Mouse (Mus musculus) NIH3T3 (cell line): ENCODE data around the gene Trpm3.
"Not testable (repeated sequence)": the region's sequence is repeated elsewhere in the genome, so short reads cannot be mapped to it uniquely, and the experiment has no call there.

Experiments used
- DNase-seq: peaks from one replicate; pipeline ENCODE4 v3.0.0-alpha.2; 2012; ENCODE audit warnings: low read depth

Trpm3 gene

DNA sequence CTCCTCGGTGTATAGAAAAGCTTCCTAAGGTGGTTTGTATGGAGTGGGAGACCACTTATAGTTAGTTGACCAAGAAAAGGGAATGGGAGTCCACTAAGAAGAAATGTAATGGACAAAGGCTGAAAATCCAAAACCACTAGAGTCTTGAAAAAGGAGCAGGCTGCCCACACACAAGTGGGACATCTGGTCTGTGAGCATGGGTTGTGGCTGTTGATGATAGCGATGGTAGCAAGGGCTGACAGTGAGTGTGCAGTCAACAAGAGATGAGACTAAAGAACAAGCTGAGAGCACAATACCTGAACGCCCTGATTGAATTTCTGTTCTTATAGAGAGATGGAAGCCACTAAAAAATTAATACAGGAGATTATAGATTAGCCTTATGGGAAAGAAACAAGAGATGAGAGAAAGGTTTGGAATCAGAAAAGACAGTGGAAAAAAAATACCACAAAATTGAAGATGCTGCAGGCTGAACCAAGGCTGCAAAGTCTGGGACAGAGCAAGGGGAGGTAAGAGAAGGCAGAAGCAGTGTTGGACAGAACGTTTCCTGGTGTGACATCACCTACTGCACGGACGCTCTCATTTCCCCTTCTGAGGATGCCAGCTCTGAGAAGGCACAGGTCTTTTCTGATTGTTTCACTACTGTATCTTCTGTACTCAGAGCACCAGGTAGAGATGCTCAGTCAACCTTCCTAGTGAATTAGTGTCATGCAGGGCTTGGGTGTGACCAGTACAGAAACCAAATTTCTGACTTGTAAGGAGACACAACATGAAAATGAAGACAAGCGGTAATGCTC, 710.1 kb downstream of the Trpm3 start:
- DNase-seq, result no peak

DNA sequence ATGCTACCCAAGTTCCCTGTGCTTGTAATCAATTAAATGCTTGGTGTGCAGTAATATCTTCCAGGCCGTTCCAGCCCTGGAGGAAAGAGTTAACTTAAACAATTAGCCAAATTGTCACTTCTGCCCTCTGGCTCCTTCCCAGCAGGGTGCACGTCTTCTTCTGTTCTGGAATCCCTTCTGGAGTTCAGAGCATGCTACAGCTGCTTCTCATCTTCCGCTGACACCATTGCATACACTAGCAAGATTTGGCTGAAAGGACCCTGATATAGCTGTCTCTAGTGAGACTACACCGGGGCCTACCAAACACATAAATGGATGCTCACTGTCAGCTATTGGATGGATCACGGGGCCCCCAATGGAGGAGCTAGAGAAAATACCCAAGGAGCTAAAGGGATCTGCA, 712.6 kb downstream of the Trpm3 start:
- not testable (repeated sequence) for DNase-seq

DNA sequence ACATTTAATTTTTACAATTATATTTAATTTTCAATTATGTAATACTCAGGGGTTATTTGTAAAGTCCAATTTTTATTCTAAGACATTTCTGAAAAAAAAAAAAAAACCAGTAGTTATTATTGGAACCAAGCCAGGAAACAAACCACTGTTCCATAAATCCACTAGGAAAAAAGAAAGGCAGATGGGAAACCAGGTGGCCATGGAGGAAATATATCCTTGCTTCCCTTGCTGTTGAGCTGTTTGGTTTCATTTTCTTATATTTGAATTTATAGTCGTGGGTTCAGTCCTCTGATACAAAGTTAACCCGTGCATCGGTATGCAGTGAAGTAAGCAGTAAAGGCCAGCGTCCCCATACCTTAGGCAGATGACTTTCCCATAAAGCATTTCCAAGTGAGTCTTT, 720.8 kb downstream of the Trpm3 start:
- no peak for DNase-seq

DNA sequence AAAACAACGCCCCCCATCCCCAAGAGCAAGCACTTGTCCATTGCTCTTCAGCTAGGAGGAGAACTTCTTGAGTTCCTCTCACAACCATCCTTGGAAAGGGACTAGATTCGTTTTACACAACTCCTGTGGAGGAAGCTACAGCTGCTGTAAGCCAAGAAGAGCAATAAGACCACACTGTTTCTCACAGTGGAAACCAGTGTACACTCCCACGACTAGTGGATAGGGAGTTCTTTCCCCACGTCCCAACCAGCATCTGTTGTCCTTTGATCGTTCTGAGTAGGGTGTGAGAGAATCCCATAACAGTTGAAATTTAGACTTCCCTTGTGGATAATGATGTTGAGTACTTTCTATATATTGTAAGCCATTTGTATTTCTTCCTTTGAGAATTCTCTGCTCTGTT, 728.6 kb downstream of the Trpm3 start:
- DNase-seq, result no peak

DNA sequence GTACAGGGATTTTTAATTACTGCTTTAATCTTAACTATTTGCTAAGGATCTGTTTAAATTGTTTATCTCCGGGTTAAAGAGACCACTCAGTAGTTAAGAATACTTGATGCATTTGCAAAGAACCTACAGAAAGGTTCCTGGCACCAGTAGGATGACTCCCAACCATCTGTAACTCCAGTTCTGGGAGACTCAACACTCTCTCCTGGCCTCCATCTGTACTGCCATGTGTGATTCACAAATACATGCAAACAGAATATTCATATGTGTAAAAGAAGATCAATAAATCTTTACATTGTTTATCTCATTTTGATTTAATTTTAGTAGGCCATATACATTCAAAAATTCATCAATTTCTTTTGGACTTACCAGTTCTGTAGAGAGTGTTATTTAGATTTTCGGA, 731.0 kb downstream of the Trpm3 start:
- no peak for DNase-seq

DNA sequence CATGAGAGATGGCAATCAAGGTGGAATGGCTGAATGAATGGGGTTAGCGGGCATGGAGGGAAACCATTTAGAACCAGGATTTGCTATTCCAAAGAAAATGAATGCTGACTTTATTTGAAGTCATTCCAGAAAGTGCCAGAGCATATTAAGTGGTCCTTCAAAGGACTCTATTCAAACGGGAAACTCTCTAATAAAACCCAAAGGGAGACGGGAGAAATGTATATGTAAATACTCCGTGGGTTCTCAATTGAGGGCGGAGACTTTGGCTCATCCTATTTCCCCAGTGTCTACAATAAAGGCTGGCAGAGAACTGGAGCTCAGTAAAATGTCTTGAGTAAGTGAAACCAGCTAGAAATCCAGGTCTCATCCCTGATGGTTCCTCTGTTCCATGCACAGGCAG, 733.6 kb downstream of the Trpm3 start:
- no peak for DNase-seq

DNA sequence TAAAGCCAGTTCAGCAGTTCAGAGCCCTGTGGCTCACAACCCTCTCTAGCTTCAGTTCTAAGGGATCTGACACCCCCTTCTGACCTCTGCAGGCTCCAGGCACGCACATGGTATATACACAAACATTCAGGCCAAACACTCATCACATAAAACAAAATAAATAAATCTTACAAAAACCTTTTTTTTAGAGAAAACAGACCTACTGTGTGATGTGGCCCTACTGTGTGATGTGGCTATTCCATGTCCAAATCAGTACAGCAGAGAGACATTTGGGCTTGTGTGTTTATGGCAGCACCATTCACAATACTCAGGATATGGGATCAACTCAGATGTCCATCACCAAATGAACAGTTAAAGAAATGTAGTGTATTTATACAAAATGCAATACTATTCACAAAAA, 741.4 kb downstream of the Trpm3 start:
- DNase-seq, result no peak

DNA sequence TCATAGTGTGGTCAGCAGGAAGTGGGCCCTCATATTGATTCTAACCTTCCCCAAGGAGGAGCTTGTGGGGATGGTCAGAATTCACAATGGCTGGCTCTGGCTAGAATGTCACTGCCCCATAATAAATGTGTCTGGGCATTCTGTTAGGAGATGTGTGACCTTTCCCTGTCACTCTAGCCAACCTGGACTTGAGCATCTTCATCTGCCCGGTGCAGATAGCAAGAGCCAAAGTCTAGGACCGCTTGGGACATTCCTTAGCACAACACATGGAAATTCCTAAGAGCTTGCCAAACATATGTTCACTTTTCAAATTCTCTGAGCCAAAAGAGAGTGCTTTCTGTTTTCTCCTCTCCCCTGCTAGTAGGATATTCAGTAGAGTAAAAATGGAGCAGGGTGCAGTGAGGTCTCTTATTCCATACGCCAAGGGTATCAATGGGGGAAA, 743.8 kb downstream of the Trpm3 start:
- DNase-seq, result no peak

DNA sequence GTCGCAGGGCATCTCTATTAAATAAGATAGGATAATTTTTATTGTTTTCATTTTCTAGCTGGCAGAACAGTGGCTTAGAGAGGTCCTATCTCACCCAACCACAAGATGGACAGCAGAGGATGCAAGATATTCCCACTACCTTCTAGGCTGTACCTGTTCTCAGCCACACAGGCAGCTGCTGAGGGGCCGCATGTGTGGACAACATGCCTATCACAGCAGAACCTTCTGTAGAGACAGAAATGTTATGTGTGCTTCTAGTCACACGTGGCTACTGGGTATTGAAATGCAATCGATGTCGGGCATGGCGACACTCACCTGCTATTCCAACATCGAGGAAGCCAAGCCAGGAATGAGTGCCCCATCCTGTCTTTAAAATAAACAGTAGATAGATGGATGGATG, 744.3 kb downstream of the Trpm3 start:
- DNase-seq, result no peak

DNA sequence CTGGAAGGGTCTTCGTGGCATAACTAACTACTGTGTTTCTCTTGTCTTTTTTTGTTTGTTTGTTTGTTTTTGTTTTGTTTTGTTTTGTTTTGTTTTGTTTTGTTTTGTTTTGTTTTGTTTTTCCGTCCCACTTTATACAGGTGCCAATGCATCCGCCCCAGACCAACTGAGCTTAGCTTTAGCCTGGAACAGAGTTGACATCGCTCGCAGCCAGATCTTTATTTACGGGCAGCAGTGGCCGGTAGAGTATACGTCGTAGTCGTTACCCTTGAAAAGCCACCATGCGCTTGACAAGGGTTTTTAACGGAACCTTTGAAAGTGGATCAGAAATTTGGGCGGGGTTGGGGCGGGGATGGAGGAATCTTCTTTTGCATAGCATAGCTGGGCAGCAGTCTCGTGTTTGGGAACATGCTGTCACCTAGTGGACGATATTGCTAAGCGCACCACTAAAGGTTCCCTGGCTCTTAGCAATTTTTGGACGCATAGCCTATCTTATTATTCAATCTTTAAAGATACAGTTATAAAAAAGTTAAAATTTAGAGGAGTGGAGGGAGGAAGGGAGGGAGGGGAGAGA, 745.0 kb downstream of the Trpm3 start:
- DNase-seq, result peak; percentile 84

DNA sequence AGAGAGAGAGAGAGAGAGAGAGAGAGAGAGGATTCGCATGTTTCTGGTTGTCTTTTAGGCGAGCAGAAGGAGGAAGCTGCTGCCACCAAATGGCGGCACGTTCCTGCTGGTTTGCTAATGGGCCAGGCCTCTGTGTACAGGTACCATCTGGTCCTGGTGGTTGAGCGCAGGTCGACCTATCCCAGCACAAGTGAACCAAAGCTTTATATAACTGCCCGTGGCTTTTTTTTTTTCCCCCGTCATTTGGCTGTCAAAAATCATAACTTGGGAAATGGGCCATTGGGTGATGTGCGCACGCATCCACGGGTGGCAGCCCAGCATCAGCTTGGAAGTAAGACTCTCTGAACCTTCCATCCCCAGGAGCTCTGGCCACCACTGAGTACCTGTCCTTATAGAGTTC, 745.5 kb downstream of the Trpm3 start:
- DNase-seq, result peak; percentile 33

DNA sequence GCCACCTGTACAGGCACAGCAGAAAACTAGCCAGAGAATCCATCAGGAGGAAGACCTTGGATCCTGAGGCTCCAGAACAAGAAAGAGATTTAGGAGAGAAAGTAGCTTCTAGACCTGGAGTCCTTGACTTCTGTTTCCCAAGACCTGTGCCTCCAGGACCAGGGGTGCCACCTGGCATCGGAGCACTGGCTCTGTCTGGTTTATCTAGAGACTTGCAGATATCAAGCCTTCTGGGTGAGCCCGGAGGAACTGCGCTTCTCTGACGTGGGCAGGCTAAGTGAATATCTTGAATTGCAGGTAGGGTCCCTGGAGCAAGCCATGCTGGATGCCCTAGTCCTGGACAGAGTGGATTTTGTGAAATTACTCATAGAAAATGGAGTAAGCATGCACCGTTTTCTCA, 746.2 kb downstream of the Trpm3 start:
- DNase-seq, result no peak

DNA sequence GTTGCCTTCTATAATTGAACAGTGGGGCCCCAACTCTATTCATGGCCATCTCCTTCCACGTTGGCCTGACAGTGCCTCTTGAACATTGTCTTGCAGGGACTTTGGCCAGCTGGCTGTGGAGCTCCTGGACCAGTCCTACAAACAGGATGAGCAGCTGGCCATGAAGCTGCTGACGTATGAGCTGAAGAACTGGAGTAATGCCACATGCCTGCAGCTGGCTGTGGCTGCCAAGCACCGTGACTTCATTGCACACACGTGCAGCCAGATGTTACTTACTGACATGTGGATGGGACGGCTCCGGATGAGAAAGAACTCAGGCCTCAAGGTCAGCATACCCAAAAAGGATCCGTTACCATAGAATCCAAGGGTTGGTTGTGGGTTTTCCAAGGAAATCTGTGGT, 763.0 kb downstream of the Trpm3 start:
- DNase-seq, result peak; percentile 12

DNA sequence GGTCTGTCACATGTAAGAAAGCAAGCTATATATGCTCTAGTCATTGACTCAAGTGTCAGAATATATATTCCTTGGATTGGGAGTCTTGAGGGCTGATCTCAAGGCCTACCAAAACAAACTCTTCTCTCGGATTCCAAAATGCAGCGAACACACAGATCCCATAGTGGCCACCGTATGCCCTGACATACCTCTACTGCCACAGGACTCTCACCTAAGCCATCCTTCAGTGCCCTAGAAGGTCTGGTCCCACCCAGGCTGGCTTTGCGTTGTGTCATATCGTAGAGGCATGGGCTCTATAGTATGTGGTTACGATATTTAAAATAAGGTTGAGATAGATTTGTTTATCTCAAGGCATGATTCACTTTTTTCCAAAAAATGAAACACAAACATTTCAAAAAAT, 763.5 kb downstream of the Trpm3 start:
- no peak for DNase-seq

DNA sequence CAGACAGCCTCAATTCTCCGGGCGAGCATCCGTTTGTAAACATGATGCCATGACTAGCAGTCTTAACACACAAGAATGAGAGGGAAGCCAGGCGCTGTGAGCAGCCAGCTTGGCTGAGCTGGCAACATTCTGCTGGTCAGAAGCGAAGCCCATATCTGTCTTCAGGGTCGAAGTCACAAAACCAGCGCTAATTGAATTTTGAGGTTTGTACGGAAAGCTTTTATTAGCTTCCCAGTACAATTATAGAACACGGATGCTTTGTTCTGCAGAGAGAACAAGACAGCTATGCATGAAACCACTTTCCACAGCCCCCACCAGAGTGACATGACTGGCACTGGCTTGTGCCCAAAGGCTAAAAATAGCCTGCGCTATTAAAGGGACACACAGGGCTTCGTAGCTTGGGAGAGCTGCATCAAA, 766.2 kb downstream of the Trpm3 start:
- DNase-seq, result no peak

DNA sequence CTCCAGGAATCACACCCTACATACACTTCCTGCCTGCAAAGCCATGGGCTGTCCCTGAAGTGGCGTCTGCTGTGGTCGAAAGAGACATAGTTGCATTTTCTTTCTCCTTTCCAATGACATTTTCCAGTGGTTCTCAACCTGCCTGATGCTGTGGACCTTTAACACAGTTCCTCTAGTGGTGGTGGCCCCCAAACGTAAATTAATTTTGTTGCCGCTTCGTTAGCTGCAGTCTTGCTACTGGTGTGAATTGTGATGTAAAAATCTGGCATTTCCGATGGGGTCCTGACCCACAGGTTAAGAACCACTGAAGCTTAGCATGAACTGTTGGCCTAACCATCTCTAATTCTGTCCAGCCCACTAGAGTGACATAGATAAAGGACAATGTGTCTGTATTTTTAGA, 771.8 kb downstream of the Trpm3 start:
- no peak for DNase-seq

DNA sequence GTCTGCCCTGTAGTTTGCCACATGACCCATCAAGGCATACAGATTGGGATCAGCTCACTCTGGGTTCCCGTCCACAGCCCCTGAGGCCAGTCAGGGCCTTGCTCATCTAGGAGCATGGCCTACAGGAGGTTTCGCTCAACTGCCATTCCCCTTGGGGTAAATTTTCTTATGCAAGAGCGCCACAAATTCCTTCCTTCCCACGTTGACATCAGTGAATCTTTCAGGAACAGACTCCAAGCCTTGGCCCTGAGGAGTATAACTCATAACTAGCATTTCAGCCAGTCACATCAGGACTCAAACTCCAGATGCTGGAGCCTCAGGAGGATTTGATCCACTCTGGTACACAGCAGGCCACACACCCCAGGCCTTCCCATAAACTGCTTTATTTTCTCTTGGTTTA, 774.1 kb downstream of the Trpm3 start:
- DNase-seq, result no peak

DNA sequence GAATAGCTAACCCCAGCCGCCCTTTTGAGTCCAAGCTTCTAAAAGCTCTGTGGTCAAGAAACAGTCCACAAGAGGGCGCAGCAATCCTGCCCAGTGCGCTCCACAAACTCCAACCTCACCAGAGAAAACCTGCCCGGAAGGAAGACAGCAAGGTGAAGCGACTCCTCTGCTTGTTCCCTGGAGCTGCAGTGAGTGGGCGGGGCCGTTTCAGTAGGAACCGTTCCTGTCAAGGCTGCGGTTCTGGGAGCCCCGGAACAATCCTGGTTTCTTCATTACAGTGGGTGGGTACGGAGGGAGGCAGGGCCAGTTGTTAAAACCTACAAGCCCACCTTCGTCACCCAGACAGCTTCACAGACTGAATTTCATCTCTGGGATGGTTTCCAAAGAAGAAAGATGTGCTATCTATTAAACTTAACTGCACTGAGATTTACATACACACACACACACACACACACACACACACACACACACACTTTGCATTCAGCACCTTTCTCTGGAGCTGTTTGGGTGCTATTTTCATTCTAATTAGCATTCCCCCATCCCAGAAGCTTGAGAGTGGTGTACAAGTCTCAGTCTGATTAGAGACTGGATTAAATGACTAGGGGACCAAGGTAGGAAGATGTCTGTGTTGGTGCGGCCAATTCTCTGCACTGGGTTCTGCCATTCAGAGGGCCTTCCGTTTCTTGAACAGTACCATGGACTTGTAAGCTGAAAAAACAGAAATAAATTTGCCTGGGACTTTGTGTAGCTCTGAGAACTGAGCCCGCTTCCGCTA, 777.2 kb downstream of the Trpm3 start:
- DNase-seq, result peak; percentile 96

DNA sequence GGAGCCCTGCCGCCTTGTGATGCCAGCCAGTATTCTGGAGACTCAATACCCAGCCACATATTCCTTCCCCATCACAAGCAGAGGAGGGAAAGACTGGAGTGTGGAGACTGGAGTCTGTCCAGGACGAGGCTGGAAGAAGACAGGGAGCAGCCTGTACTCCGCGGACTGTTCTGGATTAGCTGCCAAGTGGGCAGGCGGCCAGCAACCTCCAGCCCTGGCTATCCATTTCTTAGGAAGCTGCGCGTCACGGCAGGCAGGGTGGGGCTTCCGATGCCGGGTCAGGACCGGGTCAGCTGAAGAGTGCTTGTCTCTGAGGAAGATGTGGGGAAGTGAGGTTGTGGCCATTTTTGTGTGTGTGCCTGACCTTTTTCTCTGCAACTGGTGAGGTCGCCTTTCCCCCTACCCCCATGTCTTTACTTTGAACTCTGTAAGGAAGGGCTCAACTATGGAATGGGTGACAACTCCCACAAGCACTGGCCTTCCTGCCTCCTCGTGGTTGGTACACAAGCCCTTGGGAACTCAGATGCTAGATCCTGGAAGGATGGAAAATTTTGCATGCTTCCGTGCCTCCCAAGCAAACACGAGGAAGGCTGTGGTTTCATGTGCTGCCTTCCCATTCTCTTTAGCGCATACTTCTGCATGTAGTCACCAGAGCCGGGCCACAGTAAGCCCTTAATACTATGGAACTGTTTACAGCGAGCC, 777.9 kb downstream of the Trpm3 start:
- DNase-seq, result peak; percentile 100

DNA sequence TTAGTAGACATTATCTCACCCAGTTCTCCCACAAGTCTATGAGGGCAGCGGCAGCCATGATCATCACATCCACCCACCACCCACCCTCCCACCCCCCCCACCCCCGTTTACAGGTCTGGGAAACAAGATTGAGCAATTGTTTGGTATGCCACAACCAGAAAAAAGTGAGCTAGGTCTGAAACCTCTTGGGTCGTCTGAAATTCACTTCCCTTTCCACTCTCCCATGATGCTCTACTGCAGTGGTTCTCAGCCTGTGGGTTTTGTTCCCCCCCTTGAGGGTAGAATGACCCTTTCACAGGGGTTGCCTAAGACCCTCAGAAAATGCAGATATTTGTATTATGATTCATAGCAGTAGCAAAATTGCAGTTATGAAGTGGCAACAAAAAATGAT, 778.5 kb downstream of the Trpm3 start:
- DNase-seq, result no peak

DNA sequence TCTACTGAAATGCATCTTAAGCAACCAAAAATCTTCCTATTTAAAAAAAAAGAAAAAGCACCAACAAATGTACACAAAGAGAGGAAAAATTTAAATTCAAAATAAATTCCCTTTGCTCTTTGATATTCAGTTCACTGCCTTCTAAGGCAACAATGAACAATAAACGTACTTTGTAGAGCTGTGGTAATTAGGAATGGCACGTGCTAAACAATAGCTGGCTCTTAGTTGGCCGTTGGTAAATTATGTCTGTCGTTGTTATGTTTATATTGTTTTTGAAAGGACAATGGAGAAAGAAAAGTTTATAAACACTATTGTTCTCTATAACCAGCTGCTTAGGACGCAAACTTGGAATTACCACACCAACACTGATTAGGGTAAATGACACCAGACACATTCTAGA, 782.1 kb downstream of the Trpm3 start:
- no peak for DNase-seq

DNA sequence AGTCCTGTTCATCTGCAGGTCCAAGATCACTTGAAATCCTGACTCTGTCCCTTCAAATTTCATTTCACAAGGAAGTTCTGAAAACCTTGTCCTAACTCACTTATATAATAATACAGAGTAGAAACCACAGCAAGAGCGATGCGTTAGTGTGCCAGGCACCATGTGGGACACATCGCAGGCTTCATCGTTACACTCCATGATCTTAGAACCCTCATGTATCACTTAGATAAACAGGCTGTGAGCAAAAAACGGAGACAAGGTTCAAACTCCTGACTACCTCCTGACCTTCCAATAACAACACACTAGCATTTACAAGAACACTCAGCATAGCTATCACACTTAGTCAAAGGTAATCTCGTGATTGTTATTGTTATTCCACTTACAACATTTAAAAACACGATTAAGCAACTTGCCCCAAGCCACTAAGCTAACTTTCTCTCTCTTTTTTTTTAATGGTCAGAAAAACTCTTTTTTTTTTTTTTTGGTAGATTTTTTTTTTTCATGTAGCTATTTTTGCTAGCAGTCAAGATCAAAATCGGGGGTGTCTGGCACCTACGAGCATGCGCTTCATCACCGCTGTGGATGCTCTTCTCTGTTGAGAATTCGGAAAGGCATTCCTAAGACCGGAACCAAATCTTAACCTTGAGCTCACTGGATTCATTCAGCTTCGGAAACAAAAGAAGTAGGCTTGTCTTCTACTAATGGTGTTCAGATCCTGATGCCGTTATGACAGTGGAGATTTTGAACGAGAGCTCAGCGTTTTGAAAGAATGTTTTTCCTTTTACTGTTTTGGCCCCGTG, 784.2 kb downstream of the Trpm3 start:
- DNase-seq, result peak; percentile 37
